Mouse (Mus musculus) MEL (cell line): ENCODE data around the gene Atp8a1.

Source experiments
- CHD1 ChIP-seq: IDR thresholded peaks from 2 replicates; pipeline ENCODE4 v1.6.1; 2012; ENCODE audit warnings: low read depth, mild to moderate bottlenecking, inconsistent platforms, low read length, improper control_type of control experiment
- EP300 ChIP-seq, 2 experiments: IDR thresholded peaks; 2 replicates each; pipeline ENCODE4 v1.6.1; 2011; ENCODE audit warnings: improper control_type of control experiment in 2 of 2, low read length in 2 of 2, low read depth in 1 of 2, mild to moderate bottlenecking in 1 of 2
- MAFK ChIP-seq: IDR thresholded peaks from 2 replicates; pipeline ENCODE4 v1.6.1; 2011; ENCODE audit warnings: low read depth, mild to moderate bottlenecking, low read length, improper control_type of control experiment, borderline replicate concordance
- POLR2A ChIP-seq, 2 experiments: IDR thresholded peaks; 2 replicates each; pipeline ENCODE4 v1.6.1; 2011 to 2012; ENCODE audit warnings: low read length in 2 of 2, mild to moderate bottlenecking in 2 of 2, control low read depth in 1 of 2, improper control_type of control experiment in 1 of 2, low read depth in 1 of 2, moderate library complexity in 1 of 2; ENCODE audit not compliant: control insufficient read depth in 1 of 2, insufficient read depth in 1 of 2, poor library complexity in 1 of 2
- RCOR1 ChIP-seq: IDR thresholded peaks from 2 replicates; pipeline ENCODE4 v1.6.1; 2012; ENCODE audit warnings: low read depth, mild to moderate bottlenecking, inconsistent platforms, low read length, improper control_type of control experiment
- ZC3H11A ChIP-seq: IDR thresholded peaks from 2 replicates; pipeline ENCODE4 v1.6.1; 2012; ENCODE audit warnings: low read depth, mild to moderate bottlenecking, inconsistent platforms, low read length, improper control_type of control experiment
- ZMIZ1 ChIP-seq: IDR thresholded peaks from 2 replicates; pipeline ENCODE4 v1.6.1; 2012; ENCODE audit warnings: low read depth, mild to moderate bottlenecking, inconsistent platforms, low read length, improper control_type of control experiment, moderate library complexity
- ZNF384 ChIP-seq: IDR thresholded peaks from 2 replicates; pipeline ENCODE4 v1.6.1; 2012; ENCODE audit warnings: low read depth, mild to moderate bottlenecking, inconsistent platforms, low read length, improper control_type of control experiment

DNA sequence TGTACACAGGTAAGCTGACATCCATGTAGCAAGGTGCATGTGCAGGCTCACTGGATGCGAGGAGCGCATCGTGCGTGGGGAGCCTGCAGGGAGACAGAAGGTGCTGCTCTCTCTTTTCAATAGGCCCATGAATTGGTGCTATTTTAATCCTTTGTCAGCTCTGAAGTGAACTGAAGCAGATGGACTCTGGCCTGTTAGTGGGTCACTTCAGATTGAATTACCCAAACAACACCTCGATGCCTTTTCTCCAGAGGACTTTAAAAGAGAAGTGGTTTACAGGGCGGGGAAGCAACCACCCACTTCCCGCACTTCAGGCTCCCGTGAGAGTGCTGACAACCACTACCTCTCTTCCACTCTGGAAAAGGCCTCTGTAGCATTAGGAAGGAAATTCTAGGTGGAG is 46.4 kb downstream of the Atp8a1 start:
- no peak for TF ChIP-seq POLR2A (IDR thresholded peaks at IDR 0.05; ENCODE audit: control insufficient read depth in 1 of 2, insufficient read depth in 1 of 2, low read depth in 1 of 2, low read length in 2 of 2, poor library complexity in 1 of 2)
- no peak for TF ChIP-seq ZNF384
- TF ChIP-seq ZMIZ1, result no peak
- TF ChIP-seq EP300 (IDR thresholded peaks at IDR 0.05; ENCODE audit: low read depth in 1 of 2, low read length in 2 of 2), result no peak
- TF ChIP-seq RCOR1, result no peak
- no peak for TF ChIP-seq CHD1
- TF ChIP-seq MAFK, result no peak
- TF ChIP-seq ZC3H11A, result no peak
